Mouse (Mus musculus) lung, adult 2 months (tissue): Measurements from ENCODE around the gene Fastkd1. TPM values are rescaled to one million over a fixed set of nuclear protein-coding genes. Genes with fewer than 3 reads are reported as not detected.
"Not testable (repeated sequence)": the region's sequence is repeated elsewhere in the genome, so short reads cannot be mapped to it uniquely, and the experiment has no call there.

Source experiments
- DNase-seq: peaks from one replicate; pipeline ENCODE4 v3.0.0; 2022
- H3K4me1 ChIP-seq: fragments of 200-500 bp; 2 replicates; pipeline ENCODE4 v1.6.1; 2011; ENCODE audit warnings: low read length; ENCODE audit not compliant: control insufficient read depth, insufficient read depth
- H3K4me3 ChIP-seq: fragments of 200-500 bp; replicated peaks from 2 replicates; pipeline ENCODE3; 2011; ENCODE audit warnings: low read depth, mild to moderate bottlenecking, control low read depth, low read length; ENCODE audit errors: extremely low read depth
- CTCF ChIP-seq: fragments of 200-500 bp; IDR thresholded peaks from 2 replicates; pipeline ENCODE4 v1.5.1; 2011; ENCODE audit warnings: mild to moderate bottlenecking, low read length, control low read depth; ENCODE audit not compliant: insufficient read depth
- POLR2A ChIP-seq: fragments of 200-500 bp; IDR thresholded peaks from 2 replicates; pipeline ENCODE4 v1.6.1; 2011; ENCODE audit warnings: low read depth, mild to moderate bottlenecking, control low read depth, low read length, borderline replicate concordance; ENCODE audit errors: extremely low read depth
- WGBS: fragments of 180-500 bp; shearing (Covaris S2); methylation state at CpG from one replicate; pipeline ENCODE4 v1.1.7; 2018; 5-methylcytosine and 5-hydroxymethylcytosine counted together
- polyA plus RNA-seq: library from polyadenylated mRNA; depleted of rRNA; stranded (reverse); fragments of >200 nt; gene quantifications from 2 replicates; pipeline ENCODE4 v1.2.3, GENCODE M21; 2012; rRNA removed

Fastkd1 gene
- polyA plus RNA-seq, 1 experiment: 4.3 TPM

DNA sequence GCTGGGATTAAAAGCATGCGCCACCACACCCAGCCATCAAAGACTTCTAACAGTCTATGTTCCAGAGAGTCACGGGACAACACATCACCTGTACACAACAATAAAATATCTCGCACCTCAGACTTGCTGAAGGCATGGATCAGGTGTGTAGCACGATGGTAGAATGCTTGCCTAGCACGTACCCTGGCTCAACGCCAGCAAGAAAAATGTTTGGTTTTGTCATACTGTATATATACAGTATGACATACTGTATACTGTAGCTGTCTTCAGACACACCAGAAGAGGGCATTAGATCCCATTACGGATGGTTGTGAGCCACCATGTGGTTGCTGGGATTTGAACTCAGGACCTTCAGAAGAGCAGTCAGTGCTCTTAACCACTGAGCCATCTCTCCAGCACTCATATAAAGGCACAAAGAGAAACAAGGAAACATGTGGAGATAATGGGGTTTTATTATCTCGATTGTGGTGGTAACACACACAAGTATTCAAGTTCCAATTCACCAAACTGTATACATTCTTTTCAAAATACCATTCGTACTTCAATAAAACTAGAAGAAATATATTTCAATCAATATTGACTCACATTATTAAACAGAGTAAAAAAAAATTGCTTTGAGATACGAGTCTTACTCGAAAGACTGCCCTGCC lies 68.2 kb downstream of the Fastkd1 start:
- H3K4me3 ChIP-seq: no peak overlapping the region
- TF ChIP-seq POLR2A (no peak), CTCF (no peak)
- 82% methylated on average over 11 of the region's 11 CpGs for WGBS
- H3K4me1 ChIP-seq: no peaks in the 10 kb centered on the region; the same call in 1 of the 2 replicates
- no peak for DNase-seq

DNA sequence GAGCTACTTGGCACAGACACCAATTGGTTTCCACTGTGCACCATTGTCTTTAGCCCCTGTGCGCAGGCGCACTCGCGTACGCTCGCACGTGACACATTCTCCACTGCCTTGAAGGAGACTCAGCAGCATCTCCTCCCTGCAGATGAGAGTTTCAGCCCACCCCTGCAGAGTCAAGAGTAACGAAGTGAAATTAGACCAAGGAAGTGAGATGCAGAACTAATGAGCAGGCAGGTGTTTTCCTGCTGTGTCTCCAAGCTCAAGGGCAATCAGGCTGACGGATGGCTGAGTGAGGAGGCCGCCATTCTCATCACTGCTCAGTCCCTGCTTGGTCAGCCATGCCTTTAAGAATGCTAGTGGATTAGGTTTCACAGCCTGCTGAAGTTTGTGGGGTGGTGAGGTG lies 73.2 kb downstream of the Fastkd1 start:
- WGBS: 58% methylated on average over 10 of the region's 10 CpGs
- TF ChIP-seq POLR2A: no peak
- no peak for TF ChIP-seq CTCF
- H3K4me3 ChIP-seq: no peak overlapping the region
- H3K4me1 ChIP-seq: no peaks in the 10 kb centered on the region
- DNase-seq: no peak

DNA sequence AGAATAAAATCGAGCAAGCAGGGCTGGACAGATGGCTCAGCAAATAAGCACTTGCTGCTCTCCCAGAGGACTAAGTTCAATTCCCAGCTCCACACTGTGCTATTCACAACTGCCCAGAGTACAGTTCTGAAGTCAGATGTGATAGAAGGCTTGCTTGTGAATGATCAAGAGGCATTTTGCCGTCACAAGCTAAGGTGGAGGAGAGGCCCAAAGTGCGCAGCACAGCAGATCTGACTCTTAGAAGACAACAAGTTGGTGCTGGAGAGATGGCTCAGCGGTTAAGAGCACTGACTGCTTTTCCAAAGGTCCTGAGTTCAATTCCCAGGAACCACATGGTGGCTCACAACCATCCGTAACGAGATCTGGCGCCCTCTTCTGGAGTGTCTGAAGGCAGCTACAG lies 75.3 kb downstream of the Fastkd1 start:
- DNase-seq, H3K4me1 ChIP-seq, H3K4me3 ChIP-seq: not testable (repeated sequence)
- WGBS: 71% methylated on average over 7 of the region's 7 CpGs

Other genes with a start within 250 kb of the Fastkd1 start
- 10.3 and 13.6 TPM in 2 replicates for gene Lrp2, start 127.5 kb downstream of the Fastkd1 start, polyA plus RNA-seq
- gene Bbs5, start 66.3 kb downstream of the Fastkd1 start, polyA plus RNA-seq: 1.4 and 2.2 TPM in 2 replicates
- gene Klhl41, start 43.4 kb downstream of the Fastkd1 start, polyA plus RNA-seq: 0.35 and 5.1 TPM in 2 replicates
- gene Ppig, start 9.0 kb upstream of the Fastkd1 start, polyA plus RNA-seq: 1.2 and 2.2 TPM in 2 replicates
- 0.37 and 0.54 TPM in 2 replicates for gene Ccdc173, start 76.1 kb upstream of the Fastkd1 start, polyA plus RNA-seq
- gene Phospho2, start 76.1 kb upstream of the Fastkd1 start, polyA plus RNA-seq: 42.1 and 57.2 TPM in 2 replicates
- gene Klhl23, start 108.4 kb upstream of the Fastkd1 start, polyA plus RNA-seq: 3.0 and 5.8 TPM in 2 replicates
- 1.7 and 4.2 TPM in 2 replicates for gene Ssb, start 148.0 kb upstream of the Fastkd1 start, polyA plus RNA-seq
- 4.0 and 4.6 TPM in 2 replicates for gene Mettl5, start 172.1 kb upstream of the Fastkd1 start, polyA plus RNA-seq
- gene Ubr3, start 183.7 kb upstream of the Fastkd1 start, polyA plus RNA-seq: 10.2 and 14.3 TPM in 2 replicates